Mouse (Mus musculus): ENCODE measurements at regions not wholly inside any gene's neighbourhood (a gene's known extent, or its start where the extent isn't known, plus 50 kb on each side); places are given as distances from the start of the nearest gene placed in this dataset.

DNA sequence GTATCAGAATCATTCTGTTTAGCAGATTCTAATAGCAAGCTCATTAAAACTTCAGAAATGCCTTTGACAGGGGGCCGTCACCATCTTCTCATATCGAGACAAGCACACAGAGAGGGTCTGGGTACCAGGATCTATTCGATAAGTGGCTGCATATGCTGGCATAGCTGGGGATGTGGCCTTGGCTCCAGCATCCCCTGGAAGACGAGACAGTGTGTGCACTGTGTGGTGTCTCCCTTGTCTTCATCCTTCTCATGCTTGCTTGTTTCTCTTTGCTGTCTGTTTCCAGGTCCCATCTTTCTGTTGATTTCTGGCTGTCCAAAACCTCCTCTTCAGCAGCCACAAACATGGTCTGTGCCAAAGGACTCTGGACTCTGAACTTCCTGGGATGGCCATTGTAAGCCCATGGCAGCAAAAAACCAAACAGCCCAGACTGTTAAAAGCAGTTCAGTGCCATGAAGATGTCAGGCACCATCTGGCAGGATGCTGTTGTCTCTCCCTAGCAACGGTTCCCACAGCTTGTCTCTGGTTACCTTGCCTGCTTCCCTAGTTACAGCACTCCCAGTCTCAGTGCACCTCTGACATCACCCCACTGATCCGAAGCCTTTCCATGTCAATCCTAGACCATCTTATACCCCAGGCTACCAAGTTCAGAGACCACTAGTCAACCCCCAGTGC lies 56.5 kb downstream of the Kctd12 start:
- no peak for DNase-seq (ENCODE audit: low read depth, low spot score)

DNA sequence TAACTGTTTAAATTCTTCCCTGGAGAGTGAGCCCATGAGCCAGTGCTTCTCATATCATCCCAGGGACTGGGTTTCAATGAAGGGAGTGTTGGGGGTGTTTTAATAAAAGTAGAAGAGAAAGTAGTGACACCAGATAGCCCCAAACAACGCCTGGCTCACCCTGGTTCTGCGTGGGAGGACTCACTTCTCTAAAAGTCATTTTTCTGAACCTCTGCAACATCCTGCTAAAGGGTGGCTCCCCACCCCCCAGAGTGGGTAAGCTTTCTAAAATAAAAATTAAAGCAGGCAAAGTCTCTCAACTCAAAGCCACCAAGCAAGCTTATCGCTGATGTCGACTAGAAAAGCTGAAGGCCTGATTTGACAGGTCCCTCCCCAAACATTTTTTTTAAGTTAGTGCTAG lies 57.8 kb downstream of the Kctd12 start:
- DNase-seq (ENCODE audit: low read depth, low spot score), result no peak

DNA sequence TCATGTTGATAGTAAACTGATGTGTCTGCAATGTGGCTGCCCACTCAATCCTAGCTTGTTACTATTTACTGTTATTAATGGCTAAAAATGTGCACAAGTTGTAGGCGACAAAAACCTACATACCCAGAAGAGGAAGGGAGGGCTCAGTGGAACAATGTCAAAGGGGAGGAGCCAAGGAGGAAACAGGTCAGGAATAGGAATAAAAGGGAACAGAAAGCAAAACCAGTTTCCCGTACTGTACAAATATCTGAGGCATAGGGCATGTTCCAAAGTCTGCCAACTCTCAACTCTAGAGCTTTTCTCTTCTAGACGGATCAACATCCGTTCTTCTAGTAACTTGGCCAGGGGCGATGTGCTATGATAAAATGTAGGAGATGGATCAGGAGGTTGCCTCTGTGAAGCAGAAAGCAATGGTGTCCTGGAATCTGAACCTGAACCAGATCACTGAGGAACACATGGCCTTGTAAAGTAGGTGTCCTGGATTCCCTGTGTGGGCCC lies 59.9 kb downstream of the Kctd12 start:
- no peak for DNase-seq (ENCODE audit: low read depth, low spot score)

DNA sequence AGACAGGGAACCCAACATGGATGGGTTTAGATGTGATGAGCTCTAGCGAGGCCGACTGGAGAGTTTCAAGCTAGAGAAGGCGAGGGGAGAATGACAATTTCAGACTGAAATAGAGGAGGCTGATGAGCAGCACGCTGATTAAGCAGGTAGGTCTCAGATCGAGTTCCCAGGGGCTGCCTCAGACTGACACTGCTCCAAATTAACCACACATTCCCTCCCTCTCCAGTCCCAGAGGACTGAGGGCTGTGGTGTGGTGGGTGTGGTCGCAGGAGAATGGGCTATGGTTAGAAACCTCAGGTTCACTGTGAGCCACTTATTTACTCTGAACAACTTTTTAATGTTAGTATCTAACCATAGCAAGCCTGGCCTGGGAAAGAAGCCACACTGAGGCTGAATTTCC lies 62.0 kb downstream of the Kctd12 start:
- DNase-seq (ENCODE audit: low read depth, low spot score), result no peak

DNA sequence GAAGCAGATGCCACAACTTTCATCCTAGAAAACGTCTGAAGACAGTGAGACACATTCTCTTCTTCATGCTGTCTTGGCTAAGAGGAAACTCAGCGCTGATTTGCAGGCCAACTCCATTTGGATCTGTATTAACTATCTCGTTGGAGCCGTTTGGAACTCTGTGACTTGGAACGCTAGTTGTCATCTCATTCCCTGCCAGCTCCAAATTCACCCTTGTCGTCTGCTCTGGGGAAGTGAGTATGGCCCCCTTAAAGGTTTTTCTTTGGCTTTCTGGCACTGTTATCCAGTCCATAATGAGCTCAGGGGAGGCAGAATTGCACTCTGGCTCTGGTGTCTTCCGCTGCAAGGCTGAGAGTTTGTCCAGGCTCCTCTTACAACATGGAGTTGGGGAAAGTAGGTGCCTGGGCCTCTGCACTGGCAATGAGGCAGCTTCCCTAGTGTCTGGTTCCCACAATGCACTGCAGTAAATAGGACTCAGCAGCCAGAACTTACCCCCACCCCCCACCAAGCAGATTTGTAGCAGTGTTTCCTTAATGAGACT lies 63.1 kb downstream of the Kctd12 start:
- DNase-seq (ENCODE audit: low read depth, low spot score), result peak; percentile 47

DNA sequence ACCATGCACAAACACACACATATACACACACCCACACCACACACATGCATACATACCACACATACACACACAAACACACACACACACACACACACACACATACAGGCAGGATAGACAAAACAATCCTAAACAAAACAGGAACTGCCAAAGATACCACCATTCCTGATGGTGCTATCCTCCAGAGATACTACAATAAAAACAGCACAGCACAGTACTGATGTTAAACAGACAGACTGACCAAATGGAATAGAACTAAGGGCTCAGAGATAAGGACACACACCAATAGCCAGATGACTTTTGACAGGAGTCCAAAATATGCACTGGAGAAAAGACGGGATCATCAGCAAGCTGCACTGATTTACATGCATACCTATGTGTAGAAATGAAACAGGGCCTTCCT lies 64.5 kb downstream of the Kctd12 start:
- DNase-seq (ENCODE audit: low read depth, low spot score), result no peak

DNA sequence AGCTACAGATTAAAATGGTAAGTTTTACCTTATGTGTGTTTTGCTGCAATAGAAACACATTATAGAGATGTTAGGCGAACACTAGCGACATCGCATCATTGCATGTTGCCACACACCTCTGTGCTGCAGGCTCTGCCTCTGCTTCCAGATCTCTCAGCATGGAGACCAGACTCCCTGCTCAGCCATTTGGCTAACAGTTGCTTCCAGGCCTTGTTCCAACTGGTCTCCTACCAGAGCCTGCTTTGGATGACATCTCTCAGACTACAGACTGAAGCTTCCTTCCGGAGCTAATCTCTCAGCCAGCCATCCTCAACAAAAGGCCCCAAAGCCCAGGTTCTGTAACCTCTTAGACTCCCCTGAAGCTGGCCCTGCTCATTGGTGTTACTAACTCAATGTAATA lies 66.5 kb downstream of the Kctd12 start:
- DNase-seq (ENCODE audit: low read depth, low spot score), result peak; percentile 10

DNA sequence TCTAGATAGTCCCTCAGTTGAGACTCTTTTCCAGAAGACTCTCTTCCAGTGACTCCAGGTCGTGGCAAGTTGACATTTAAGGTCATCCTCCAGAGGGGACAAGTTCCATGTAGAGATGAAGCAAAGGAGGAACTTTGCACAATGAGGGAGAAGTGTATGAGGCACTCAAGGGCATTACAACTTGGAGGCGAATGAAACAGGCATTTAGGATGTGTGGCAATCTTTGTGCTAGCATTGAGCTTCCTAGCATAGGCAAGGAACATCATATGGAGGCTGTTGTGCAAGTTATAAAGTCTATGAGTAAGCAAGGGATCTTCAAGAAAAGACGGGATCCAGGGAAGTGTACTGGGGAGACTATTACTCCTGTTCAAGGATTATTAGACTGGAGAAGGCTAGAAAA lies 70.9 kb downstream of the Kctd12 start:
- DNase-seq (ENCODE audit: low read depth, low spot score), result no peak

DNA sequence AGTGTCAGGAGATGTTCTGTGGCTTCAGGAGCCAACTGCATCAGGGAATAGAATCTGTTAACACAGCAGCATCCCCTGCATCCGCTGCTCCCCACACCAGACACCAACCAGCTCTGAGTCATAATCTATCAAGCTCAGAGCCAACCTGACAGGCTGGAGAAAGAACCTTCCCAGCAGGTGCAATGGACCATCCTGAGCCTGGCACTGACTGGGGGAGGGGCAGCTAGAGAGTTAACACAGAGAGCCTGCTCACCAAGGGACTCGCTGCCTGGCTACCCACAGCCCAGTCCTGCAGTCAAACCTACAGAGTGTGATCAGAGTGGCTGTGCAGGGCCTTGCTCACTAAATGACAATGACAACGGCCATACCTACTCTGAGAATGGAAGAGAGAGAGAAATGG lies 73.4 kb downstream of the Kctd12 start:
- no peak for DNase-seq (ENCODE audit: low read depth, low spot score)

DNA sequence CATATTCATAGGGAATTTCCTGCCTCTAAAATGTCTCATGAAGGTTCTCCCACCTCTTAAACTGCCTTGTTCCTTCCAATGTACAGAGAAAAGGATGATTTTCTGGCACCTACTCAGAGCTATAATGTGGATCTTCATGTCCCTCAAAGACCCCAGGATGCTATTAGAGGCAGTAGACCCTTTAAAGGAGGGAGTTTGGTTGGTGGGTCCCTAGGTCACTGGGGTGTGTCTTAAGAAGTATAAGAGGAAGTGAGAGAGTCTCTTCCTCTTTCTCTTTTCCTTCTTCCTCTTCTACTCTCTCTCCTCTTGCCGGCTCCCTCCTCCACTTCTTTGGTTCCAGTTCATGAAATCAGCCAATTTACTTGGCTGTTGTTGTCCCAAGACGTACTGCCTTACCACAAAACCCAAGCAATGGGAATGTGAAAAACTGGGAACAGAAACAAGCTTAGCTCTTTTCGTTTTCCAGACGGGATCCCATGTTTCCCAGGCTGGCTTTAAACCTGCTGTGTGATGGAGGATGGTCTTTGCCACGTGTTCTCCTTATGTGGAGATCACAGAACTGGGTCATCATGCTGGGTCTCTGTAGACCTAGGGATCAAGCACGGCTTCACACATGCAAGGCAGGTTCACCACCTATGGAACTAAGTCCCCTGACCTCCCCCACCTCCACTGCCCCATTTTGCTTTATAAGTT lies 74.9 kb downstream of the Kctd12 start:
- no peak for DNase-seq (ENCODE audit: low read depth, low spot score)

DNA sequence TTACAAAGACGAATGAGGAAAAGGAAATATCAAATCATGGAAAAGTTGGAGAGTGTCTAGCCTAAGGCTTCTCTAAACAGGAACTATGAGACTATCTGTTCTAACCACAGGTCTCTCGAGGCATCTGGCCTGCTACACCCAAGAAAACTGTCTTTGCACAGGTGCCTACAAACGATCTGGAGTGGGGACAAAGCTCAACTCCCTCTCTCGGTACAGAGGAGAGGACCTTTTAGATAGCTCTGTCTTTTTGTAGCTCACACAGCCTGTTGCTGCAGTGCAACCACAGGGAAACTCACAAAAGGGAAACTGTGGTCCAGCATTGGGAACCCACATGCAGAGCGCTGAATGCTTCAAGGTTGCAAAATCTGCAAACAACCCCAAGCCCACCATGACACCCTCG lies 75.6 kb downstream of the Kctd12 start:
- DNase-seq (ENCODE audit: low read depth, low spot score), result no peak

DNA sequence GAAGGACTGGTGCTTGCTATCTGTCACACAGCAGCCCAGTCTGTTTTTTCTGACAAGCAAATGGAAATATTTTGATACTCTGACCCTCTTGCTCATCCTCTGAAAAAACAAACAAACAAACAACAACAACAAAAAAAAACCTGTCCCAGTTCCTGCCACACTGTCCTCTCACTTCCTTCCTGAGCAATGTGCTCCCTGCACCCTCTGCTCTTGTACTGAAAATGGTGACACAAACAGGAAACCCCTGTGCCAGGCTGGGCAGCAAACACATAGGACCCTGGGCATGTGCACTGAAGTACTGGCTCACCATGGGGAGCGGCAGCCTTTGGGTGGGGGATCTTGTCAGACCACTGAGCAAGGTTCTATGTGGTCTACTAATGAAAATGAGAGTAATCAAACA lies 76.2 kb downstream of the Kctd12 start:
- no peak for DNase-seq (ENCODE audit: low read depth, low spot score)

DNA sequence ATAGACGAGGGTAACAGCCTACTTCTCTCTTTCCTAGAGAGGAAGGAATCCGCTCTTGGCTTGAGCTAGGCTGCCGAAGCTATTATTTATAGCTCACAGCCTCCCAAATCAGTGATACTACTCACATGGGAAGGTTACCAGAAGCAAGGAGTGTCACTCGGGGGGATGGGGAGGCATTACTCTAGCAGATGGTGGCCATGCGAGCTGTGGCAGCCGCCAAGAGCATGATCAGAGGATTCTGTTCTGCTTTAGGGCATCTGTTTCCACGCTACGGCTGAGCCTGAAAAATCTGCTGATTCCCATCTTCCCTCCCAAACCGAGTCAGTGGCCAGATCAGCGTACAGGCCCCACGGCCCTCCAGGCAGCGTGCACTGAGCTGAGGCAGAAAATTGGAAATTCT lies 79.5 kb downstream of the Kctd12 start:
- DNase-seq (ENCODE audit: low read depth, low spot score), result peak; percentile 64

DNA sequence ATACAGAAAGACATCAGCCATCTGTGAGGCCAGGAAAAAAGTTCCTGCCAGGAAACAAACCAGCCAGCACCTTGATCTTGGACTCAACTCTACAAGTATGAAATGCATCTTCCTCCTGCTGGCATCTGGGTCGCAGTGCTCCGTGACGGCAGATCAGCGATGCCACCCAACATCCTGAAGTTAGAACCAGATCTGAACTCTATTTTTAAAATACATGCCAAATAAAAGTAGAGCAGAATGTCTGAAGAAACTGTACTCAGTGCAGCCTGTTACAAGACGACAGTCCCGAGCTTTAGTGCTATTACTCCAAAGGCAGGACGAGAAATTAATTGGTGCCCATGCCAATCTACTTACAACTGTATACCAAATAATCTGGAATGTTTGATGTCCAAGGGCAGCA lies 80.2 kb downstream of the Kctd12 start:
- DNase-seq (ENCODE audit: low read depth, low spot score), result no peak

DNA sequence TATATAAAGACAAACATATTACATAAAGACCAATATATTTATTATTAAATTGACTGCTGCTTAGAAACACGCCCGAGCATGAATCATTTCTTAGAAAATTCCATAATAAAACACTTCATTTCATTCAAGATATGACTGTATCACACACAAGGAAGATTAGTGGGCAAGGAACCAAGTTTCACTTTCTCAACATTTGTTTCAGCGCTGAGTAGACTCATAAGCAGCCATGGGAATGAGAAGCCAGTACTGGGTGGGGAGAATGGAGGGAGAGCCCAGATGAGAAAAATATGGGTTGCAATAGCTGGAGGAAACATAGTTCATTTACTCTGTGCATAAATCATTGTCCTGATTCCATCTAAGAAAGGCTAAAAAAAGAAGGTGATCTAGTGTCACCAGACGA lies 84.0 kb downstream of the Kctd12 start:
- no peak for DNase-seq (ENCODE audit: low read depth, low spot score)

DNA sequence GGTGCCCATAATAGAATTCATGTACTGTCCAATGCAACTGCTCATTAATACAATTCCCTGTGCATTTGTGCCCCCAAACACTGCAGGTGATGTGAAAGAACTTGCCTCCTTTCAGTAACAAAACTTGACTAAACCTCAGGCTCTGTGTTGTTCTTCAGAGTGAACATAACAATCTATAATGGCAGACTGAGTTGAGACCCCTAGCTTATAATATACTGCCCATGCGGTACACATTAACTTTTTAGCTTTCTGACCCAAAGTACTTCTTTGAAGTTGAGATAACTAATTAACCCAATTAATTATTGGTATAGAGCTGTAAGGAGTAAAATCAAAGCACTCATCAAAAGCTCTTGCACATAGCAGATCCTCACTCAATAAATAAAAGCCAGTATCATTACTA lies 85.4 kb downstream of the Kctd12 start:
- no peak for DNase-seq (ENCODE audit: low read depth, low spot score)

DNA sequence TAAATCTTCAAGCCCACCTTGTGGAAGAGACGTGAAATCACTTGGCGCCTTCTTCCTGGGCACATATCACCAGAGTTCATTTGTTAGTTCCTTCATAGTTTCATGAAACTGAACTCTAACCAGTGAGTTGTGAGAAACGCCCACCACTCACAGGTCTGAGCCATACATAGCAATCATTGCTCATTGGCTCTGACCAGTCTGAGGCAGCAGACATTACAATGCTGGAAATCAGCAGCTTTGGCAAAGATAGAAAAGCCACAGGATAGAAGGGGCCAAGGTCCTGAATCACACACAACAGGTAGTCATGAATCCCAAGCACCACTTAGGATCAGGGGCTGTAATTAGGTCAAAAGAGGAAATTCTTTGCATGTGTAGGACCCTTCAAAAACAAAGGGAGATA lies 85.9 kb downstream of the Kctd12 start:
- DNase-seq (ENCODE audit: low read depth, low spot score), result no peak

DNA sequence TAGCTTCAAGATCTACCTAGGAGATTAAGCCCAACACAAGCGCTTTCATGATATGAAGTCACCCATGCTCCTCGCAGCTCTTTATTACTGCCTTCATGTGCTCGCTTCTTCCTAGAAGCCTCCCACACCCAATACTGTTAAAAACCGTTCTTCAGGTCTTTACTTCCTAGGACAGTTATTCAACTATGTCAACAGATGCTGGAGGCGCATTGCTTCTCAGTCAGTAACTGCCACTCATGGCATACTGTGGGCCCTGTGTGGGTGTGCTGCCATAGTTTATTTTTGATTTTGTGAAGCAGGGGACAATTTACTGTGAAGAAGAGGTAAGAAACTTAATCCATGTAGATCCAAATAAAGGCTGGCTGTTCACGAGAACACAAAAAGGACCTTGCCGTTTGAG lies 89.2 kb downstream of the Kctd12 start:
- DNase-seq (ENCODE audit: low read depth, low spot score), result no peak

DNA sequence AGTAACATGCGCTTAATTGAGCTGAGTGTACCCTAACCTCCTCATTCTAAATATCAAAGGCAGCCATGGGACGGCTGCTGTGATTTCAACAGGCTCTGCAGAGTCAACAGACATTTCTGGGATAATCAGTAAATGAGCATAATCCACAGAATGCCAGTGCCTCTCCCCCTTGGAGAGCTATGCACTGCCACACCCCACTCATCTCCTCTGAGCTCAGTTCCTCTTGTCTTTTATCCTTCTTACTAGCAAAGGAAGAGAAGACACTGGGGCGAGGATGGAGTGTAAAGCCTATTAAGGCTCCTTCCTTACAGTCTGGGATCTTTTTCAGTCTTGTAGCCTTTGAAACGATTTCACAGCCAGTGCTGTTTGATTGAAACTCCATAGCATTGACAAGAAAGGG lies 90.9 kb downstream of the Kctd12 start:
- DNase-seq (ENCODE audit: low read depth, low spot score), result no peak

DNA sequence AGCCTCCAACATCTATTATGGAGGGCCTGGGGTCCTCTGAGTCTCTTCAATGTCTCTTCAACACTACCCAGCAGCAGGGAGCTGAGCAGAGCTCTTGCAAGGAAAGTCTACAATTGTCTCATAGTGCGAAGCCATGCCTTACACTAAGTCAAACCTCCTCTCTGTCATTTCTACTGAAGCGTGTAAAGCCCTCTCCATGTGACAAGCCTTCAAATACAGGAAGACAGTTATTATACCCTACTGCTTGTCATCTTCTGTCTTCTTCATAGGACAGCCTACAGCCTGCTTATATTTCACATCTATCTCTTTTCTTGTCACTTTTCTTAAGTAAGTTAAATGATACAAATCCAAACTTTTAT lies 97.2 kb downstream of the Kctd12 start:
- DNase-seq (ENCODE audit: low read depth, low spot score), result no peak

DNA sequence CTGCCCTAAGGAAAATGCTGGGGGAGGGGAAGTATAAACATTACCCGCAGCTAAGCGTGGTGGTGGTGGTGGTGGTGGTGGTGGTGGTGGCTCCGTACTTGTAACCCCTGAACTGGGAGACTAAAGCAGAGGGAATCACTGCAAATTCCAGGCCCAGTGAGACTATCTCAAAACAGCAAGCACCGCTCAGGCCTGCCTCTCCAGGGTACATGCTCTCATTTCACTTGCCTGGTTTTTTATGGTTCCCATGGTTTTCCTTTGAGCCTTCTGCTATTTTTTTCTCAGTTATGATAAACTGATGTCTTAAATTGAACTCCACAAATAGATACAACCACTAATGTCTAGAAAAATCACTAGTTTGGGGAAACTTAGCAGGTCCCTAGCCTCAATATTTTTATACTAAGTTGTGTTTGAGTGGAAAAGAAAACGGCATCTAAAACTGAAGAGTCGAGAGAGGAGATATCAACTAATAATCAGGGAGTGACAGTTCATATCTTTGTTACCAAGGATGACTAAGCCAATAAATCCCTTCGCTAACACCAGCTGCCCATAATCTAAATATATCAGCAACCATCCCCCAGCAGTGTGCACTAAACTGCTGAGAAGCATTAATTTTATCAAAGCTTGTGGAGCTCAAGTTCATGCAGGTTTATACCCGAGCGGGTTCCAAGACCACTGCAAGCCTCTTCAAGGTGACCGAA lies 97.7 kb downstream of the Kctd12 start:
- DNase-seq (ENCODE audit: low read depth, low spot score), result no peak

DNA sequence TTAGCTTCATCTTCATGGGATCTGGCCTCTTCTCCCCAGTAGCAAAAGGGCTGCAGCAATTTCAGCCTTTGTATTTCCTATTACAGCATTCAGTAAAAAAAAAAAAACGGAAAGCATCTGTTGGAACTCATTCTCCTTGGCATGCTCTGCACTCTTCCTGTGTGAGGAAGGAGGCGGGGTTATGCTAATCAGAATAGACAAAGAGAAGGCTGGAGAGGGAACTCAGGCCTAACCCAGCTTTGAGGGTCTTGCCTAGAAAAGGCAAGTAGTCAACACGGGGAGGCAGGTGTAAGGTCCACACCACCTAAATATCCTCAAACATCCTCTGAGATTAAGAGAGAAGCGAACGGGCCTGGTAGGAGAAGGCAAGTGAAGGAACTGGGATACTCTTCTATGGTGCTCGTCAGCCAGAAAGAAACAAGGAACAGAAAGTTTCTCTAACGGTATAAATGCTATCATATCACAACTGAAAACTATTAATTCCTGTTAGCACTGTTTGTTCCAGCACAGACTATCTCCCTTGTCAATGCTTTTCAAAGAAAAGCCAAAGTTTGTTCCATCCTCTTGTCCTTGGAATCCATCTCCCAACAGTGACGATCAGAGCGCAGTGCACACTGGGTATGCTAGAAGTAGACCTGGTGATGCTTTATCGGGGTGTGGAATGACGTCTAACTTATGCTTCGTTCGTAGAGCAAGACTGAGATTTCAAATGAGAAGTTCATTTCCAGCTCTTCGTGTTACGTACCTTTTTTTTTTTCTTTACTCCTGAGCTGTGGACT lies 98.9 kb downstream of the Kctd12 start:
- no peak for DNase-seq (ENCODE audit: low read depth, low spot score)
